Mouse (Mus musculus): ENCODE results near the gene Gata2. TPM values are rescaled to one million over a fixed set of nuclear protein-coding genes. Genes with fewer than 3 reads are reported as not detected.

Gene Gata2
- 76.8 and 131 TPM in 2 replicates for polyA plus RNA-seq (2012; rRNA removed)

DNA sequence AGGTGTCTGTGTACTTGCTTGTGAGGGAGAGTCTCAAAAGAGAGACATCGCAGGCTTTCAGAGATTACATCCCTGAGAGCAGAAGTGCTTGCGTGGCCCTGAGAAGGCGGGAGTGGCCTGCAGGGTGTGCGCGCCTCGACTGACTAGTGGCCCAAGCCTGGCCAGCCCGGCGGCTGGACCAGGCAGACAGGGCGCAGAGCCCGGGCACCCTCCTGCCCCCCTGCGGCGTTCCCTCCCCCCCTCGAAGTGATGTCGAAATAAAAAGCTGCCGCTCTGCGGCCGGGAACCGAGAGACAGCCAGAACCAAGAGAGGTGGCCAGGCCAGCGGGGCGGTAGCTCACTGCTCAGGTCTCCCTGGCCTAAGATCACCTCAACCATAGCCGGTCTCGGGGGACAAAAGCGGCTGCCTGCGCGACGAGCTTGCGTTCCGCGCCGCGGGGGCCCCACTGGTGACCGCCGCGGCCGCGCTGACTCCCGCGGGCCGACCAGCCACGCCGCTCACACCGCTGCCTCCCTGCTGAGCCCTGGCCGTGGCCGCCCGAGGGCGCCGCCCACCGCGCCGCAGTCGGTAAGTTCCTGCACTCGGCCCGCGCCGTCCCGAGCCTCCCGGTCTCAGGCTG lies at the start of gene Gata2:
Gene Gata2, plus strand, starts transcription at position 459 of the 620 bp plus-strand sequence.

DNA sequence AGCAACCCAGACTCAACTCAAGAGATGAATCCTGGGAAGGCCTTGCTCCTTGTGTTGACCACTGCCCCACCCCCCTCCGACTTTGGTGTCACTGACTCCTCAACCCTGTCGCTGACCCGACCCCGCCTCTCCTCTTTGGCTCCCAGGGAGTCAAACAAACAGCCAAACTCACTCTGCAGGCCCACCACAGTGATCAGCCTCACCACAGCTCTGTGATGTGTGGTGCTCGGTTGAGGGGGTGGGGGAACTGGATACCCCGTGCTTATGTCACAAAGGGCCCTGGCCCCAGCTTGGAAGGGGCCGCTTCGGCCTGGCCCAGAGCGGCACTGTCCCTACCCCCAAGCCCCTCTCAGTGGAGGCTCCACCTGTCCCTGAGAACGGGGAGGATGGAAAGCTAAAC lies 28.3 kb downstream of the Gata2 start, which contains the start of gene Dnajb8:
Gene Dnajb8, plus strand, starts transcription at position 301 of the 400 bp plus-strand sequence.

Other genes starting within 250 kb of the Gata2 start
- 72.3 and 74.1 TPM in 2 replicates for gene H1fx, start 212.3 kb upstream of the Gata2 start, polyA plus RNA-seq (2012; rRNA removed)
- 104 and 150 TPM in 2 replicates for gene Rab7, start 148.6 kb upstream of the Gata2 start, polyA plus RNA-seq (2012; rRNA removed)
- 296 and 307 TPM in 2 replicates for gene Rpn1, start 109.4 kb upstream of the Gata2 start, polyA plus RNA-seq (2012; rRNA removed)
- not detected in 2 replicates for gene Dnajb8, start 28.4 kb downstream of the Gata2 start, polyA plus RNA-seq (2012; rRNA removed)